Mouse (Mus musculus): Measurements from ENCODE around the gene Tinagl1. TPM values are rescaled to one million over a fixed set of nuclear protein-coding genes. Genes with fewer than 3 reads are reported as not detected.

Tinagl1 gene
- polyA plus RNA-seq, 1 experiment: 0.58 TPM

GRCm38 (mm10) chr4:130171951-130172765, 2.8 kb downstream of the Tinagl1 start:
- Histone ChIP-seq H3K4me3 (ENCODE audit: insufficient read depth, low read length) (no peak overlapping the region), H3K4me1 (ENCODE audit: control insufficient read depth, insufficient read depth, low read length) (peaks cover 13% of the 10 kb centered on the region)
- no peak for TF ChIP-seq POLR2A (IDR thresholded peaks at IDR 0.05; ENCODE audit: borderline replicate concordance, low read depth, low read length)
- TF ChIP-seq CTCF (IDR thresholded peaks at IDR 0.05; ENCODE audit: low read depth, low read length): no peak

GRCm38 (mm10) chr4:130170362-130170761, 4.6 kb downstream of the Tinagl1 start:
- Histone ChIP-seq H3K4me3 (ENCODE audit: insufficient read depth, low read length) (no peak overlapping the region), H3K27ac (ENCODE audit: insufficient read depth, low read depth, low read length) (no peak overlapping the region), H3K4me1 (ENCODE audit: control insufficient read depth, insufficient read depth, low read length) (peaks cover 11% of the 10 kb centered on the region)
- no peak for TF ChIP-seq CTCF (IDR thresholded peaks at IDR 0.05; ENCODE audit: low read depth, low read length)
- no peak for TF ChIP-seq POLR2A (IDR thresholded peaks at IDR 0.05; ENCODE audit: borderline replicate concordance, low read depth, low read length)

More at GRCm38 (mm10) chr4:130171951-130172765, 2.8 kb downstream of the Tinagl1 start:
- H3K27ac ChIP-seq (ENCODE audit: insufficient read depth, low read depth, low read length): no peak overlapping the region

GRCm38 (mm10) chr4:130169411-130169971, 5.4 kb downstream of the Tinagl1 start:
- Histone ChIP-seq H3K27ac (ENCODE audit: insufficient read depth, low read depth, low read length) (no peak overlapping the region), H3K4me3 (ENCODE audit: insufficient read depth, low read length) (no peak overlapping the region), H3K4me1 (ENCODE audit: control insufficient read depth, insufficient read depth, low read length) (peaks cover 11% of the 10 kb centered on the region)
- TF ChIP-seq CTCF (IDR thresholded peaks at IDR 0.05; ENCODE audit: low read depth, low read length): no peak
- TF ChIP-seq POLR2A (IDR thresholded peaks at IDR 0.05; ENCODE audit: borderline replicate concordance, low read depth, low read length): no peak

- TF ChIP-seq POLR2A (IDR thresholded peaks at IDR 0.05; ENCODE audit: borderline replicate concordance, low read depth, low read length) (no peak), CTCF (IDR thresholded peaks at IDR 0.05; ENCODE audit: low read depth, low read length) (no peak)
- Histone ChIP-seq H3K27ac (ENCODE audit: insufficient read depth, low read depth, low read length) (no peak overlapping the region), H3K4me1 (ENCODE audit: control insufficient read depth, insufficient read depth, low read length) (peaks cover 11% of the 10 kb centered on the region), H3K4me3 (ENCODE audit: insufficient read depth, low read length) (peak overlapping the region; percentile 31)
These were observed 6.4 kb downstream of the Tinagl1 start for GRCm38 (mm10) chr4:130168280-130169183.

GRCm38 (mm10) chr4:130167814-130168213, 7.1 kb downstream of the Tinagl1 start:
- TF ChIP-seq POLR2A (IDR thresholded peaks at IDR 0.05; ENCODE audit: borderline replicate concordance, low read depth, low read length) (no peak), CTCF (IDR thresholded peaks at IDR 0.05; ENCODE audit: low read depth, low read length) (no peak)
- Histone ChIP-seq H3K27ac (ENCODE audit: insufficient read depth, low read depth, low read length) (no peak overlapping the region), H3K4me1 (ENCODE audit: control insufficient read depth, insufficient read depth, low read length) (peaks cover 11% of the 10 kb centered on the region), H3K4me3 (ENCODE audit: insufficient read depth, low read length) (peak overlapping the region; percentile 31)

- H3K4me1 ChIP-seq (ENCODE audit: control insufficient read depth, insufficient read depth, low read length): peaks cover 11% of the 10 kb centered on the region
- no peak for TF ChIP-seq POLR2A (IDR thresholded peaks at IDR 0.05; ENCODE audit: borderline replicate concordance, low read depth, low read length)
- TF ChIP-seq CTCF (IDR thresholded peaks at IDR 0.05; ENCODE audit: low read depth, low read length): no peak
- no peak overlapping the region for H3K4me3 ChIP-seq (ENCODE audit: insufficient read depth, low read length)
- no peak overlapping the region for H3K27ac ChIP-seq (ENCODE audit: insufficient read depth, low read depth, low read length)
These were observed 7.6 kb downstream of the Tinagl1 start for GRCm38 (mm10) chr4:130167321-130167720.

- H3K4me3 ChIP-seq (ENCODE audit: insufficient read depth, low read length): no peak overlapping the region
- peaks cover 11% of the 10 kb centered on the region for H3K4me1 ChIP-seq (ENCODE audit: control insufficient read depth, insufficient read depth, low read length)
- H3K27ac ChIP-seq (ENCODE audit: insufficient read depth, low read depth, low read length): no peak overlapping the region
- no peak for TF ChIP-seq POLR2A (IDR thresholded peaks at IDR 0.05; ENCODE audit: borderline replicate concordance, low read depth, low read length)
- no peak for TF ChIP-seq CTCF (IDR thresholded peaks at IDR 0.05; ENCODE audit: low read depth, low read length)
These were observed 8.3 kb downstream of the Tinagl1 start for GRCm38 (mm10) chr4:130166592-130166991.

GRCm38 (mm10) chr4:130166061-130166460, 8.9 kb downstream of the Tinagl1 start:
- Histone ChIP-seq H3K27ac (ENCODE audit: insufficient read depth, low read depth, low read length) (no peak overlapping the region), H3K4me3 (ENCODE audit: insufficient read depth, low read length) (no peak overlapping the region)

GRCm38 (mm10) chr4:130164121-130164520, 10.8 kb downstream of the Tinagl1 start:
- Histone ChIP-seq H3K27ac (ENCODE audit: insufficient read depth, low read depth, low read length) (no peak overlapping the region), H3K4me1 (ENCODE audit: control insufficient read depth, insufficient read depth, low read length) (peaks cover 11% of the 10 kb centered on the region), H3K4me3 (ENCODE audit: insufficient read depth, low read length) (no peak overlapping the region)
- TF ChIP-seq CTCF (IDR thresholded peaks at IDR 0.05; ENCODE audit: low read depth, low read length) (no peak), POLR2A (IDR thresholded peaks at IDR 0.05; ENCODE audit: borderline replicate concordance, low read depth, low read length) (no peak)

More at GRCm38 (mm10) chr4:130166061-130166460, 8.9 kb downstream of the Tinagl1 start:
- TF ChIP-seq POLR2A (IDR thresholded peaks at IDR 0.05; ENCODE audit: borderline replicate concordance, low read depth, low read length) (no peak), CTCF (IDR thresholded peaks at IDR 0.05; ENCODE audit: low read depth, low read length) (no peak)
- H3K4me1 ChIP-seq (ENCODE audit: control insufficient read depth, insufficient read depth, low read length): peaks cover 11% of the 10 kb centered on the region
